Mouse (Mus musculus) lung, adult 18-20 months (tissue): ENCODE data around the gene Wasl.
A peak's percentile ranks its signal among the peaks of the same experiment; 100 is the strongest.

ENCODE experiments used
- DNase-seq, 2 experiments: peaks; one replicate each; pipeline ENCODE4 v3.0.0; 2022; ENCODE audit warnings: mixed read lengths in 2 of 2

Wasl gene

DNA sequence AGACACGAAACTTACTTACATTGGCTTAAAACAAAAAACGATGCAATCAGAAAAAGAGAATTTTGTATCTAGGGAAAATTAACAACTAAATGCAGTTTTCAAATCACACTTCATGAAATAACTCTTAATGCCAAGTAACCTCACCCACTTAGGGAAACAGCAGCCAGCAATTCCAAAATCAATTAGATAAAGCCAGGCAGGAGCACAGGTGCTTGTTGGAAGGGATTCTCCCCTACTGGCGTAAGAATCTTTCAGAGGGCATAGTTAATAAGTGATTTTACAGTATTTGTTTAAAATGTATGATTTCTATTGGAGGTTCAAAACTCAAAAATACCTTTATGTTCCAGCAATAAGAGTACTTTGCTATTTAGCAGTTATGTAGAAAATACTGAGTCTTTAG is 21.8 kb downstream of the Wasl start:
- no peak for DNase-seq

DNA sequence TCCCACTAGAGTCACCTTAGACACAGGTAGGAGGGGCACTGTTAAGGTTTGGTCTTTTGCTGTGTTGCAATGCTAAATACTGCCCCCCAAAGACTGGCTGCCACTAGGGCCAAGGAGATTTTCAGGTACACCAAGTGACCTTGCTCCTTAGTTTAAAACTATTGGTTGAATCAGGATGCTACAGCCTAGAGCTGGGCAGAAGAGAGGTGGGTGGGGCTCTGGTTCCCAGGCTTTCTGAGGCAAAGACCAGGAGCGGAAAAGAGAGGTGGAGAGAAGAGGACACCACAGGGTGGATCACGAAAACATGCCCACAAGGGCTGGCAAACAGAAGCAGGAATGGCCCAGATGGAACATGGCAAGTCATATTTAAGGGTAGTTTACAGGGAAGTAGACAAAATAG is 22.6 kb downstream of the Wasl start:
- DNase-seq: no peak

DNA sequence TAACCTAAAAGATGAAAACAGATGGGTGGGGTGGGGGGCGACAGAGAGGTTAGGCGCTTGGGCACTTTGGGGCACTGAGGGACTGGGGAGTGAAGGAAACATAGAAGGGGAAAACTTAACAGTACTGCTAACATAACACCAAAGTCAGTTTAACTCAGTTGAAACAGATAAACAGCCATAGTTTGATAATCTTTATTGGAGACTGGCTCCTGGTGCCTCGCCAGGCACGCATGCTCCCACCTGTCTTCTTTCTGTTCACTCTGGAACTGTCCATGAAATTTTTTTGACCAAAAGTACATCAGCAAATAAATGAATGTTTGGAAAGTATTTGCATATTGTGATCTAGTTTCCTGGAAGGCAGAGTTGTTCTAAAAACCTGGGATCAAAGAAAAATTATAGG is 23.5 kb downstream of the Wasl start:
- no peak for DNase-seq

DNA sequence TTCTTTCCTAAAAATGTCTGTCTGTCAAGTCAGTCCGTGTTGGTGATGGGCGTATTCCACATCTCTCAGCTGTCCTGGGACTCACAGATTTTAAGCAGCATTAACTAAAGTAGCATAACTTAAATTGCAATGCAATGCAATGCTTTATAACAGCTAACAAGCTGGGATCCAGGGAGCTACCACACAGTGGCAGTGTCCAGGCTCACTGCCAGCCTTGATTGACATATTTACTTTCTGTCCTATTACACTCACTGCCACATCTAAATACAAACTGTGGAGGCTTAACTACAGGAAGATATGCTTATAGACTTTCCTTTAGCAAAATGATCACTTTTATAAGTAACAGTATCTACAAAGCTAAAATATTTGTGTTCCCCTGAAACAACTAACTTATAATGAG is 29.0 kb downstream of the Wasl start:
- no peak for DNase-seq

DNA sequence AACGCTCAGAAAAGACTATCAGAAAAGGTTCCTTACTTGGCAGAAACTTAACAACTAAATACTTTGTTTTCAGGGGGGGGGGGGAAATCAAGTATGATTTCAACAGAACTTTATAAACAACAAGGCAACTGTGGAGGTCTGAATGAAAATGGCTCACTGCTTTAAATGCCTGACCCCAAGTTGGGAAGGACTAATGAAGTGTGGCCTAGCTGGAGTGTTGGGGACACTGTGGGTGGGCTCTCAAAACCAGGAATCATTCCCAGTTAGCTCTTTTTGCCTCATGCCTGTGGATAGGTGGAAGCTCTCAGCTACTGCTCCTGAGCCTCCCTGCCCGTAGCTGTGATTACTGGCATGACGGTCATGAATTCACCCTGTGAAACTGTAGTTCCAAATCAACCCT is 30.7 kb downstream of the Wasl start:
- DNase-seq: no peak

DNA sequence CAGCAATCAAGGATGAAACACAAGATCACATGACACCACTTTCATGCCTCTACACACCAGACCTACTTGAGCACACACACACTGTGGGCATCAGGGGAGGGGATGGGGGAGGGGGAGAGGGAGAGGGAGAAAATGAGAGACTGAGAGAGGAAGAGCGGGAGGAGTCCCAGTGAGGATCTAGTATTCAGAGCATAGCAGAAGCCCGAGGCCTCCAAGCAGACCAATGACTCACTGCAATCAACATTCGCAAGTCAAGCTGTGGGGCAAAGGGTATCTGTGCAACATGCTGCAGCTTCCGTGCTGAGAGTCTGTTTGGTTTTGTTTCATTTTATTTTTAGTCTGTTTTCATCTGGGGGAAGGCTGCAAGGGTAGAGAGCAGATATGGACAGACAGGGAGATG is 32.7 kb downstream of the Wasl start:
- DNase-seq: no peak

DNA sequence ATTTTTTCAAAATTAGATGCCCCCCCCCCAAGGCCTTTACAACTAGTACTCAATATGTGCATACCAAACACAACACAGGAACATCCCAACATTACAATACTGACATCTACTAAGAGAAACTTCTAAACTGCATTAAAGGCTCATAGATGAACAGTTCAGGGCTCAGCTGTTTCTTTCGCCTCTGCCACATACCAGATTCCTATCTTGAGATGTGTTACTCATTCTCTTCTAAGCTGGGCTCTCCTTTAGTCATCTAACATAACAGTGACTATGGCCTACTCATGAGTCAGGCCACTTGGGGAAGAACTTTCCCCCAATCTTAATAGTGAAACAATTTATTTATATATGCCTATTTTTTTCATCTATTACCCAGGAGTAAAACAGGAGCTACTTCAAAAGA is 36.3 kb downstream of the Wasl start:
- DNase-seq: no peak

DNA sequence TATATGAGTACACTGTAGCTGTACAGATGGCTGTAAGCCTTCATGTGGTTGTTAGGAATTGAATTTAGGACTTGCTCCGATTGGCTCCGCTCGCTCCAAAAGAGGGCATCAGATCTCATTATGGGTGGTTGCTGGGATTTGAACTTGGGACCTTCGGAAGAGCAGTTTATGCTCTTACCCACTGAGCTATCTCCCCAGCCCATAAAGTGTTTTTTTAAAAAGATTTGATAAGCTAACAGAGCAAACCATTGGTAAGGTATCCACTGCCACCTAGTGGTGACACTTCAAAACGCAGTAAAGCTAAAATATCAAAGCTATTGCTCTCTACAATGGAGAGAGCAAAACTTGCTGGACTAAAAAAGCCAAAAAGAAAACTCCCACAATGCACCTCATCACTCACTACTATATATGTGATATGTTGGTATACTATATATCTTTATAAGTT is 37.2 kb downstream of the Wasl start:
- peak in 1 of 2 experiments; percentile 50 for DNase-seq

DNA sequence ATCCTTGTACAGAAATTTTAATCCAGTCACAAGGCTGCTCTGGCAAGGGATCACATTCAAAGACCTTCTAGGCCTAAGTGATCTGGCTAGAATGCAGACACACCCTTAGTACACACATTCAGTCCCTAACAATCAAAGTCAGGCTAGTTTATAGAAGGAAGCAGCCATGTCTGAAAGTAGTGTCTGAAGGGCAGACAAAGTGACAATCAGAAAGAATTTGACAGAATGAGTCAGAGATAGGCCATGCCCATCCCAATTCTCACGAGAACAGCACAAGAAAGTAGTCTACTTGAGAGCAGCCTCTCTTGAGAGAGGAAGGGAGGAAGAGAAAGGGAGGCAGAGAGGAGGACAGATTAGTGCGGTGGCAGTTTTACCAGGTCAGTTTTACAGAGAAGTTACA is 42.7 kb downstream of the Wasl start:
- DNase-seq: no peak

DNA sequence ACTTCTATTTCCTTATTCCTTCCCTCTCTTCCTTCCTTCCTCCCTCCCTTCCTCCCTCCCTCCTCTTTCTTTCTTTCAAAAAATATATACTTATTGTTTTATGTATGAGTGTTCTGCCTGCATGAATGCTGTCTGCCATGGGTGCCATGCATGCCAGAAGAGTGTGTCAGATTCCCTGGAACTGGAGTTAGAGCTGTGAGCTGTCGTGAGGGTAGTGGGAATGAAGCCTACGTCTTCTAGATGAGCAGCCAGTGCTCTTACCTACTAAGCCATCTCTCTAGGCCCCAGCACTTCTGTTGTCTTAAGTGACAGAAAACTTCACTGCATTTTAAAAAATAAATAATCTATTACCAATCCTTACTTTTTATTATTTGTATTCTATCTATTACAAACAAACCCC is 43.9 kb downstream of the Wasl start:
- DNase-seq: no peak

DNA sequence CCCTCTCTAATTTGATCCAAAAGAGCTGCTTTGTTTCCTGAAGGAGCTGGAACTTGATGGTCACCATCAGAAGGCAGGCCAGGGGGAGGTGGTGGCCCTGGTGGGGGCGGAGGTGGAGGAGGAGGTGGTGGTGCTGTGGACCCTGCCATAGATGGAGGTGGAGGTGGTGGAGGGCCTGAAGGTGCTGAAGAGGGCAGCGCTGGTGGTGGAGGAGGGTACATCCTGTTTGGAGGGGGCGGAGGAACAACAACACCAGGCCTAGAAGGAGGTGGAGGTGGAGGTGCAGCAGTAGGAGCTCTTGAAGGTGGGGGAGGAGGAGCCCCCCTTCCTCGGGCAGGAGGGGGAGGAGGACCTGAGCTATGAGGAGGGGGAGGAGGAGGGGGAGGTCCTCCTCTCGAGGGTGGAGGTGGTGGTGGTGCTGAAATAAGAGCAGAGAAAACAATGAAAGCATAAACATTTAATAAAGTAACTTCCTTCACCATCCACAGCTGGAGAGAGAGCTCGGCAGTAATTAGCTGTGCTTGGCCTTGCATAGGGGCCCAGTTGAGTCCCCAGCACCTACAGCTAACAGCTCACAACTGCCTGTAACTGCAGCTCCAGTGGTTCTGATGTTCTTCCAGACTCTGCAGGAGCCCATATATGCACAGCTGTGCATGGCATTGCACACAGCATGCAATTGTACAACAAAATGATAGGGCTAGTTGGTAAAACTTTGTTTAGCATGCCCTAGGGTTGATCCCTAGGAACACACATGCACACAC is 45.3 kb downstream of the Wasl start:
- DNase-seq: no peak

DNA sequence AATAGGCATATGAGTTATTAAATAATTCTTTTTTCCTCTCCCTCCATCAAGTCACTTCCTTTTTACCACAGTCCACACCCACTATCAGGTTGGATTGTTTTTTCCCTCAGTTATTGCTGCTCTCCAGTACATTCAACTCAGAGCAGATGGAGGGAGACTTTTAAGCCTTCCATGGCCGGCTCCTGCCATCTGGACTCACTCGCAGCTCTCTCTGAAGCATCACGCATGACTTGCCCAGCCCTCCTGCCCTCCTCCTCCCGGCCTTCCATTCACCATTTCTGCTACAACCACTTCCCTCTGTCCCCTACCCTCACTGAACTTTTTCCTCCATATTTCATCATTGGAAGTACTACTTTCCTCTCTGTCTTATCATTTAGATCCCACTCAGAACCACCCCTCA is 48.1 kb downstream of the Wasl start:
- DNase-seq: no peak

DNA sequence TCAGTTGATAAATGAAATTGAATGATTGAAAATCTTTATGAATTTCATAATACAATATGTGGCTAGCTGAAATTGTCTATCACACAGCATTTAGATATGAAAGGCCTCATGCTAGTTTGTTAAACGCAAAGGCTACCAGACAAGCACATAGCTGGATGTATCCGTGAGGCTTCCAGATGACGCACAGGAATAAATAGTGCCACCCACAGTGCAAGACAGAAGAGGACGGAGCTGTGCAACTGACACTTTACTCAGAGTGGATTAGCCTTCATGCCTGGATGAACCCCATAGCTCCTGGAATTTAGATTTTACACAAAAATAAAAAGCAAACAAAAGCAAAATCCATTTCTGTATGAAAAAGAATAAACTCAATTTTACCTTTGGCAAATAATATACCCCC is 50.9 kb downstream of the Wasl start:
- DNase-seq: no peak

DNA sequence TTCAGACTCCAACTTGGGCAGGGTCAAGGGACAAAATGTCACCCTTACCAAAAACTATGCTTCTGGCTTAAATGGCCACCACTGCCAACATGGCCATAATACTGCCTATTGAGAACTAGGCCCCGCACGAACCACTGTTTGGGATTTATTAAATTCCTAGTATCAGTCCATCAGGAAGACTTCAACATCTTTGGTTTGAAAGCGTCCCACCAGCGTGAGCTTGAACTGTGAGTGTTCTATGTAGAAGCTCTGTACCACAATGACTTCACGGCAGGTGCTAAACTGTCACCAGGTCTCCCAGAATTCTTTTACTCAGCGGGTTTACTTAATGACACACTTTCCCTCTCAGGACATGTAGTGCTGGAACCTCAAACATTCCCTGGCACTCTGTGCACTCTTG is 51.5 kb downstream of the Wasl start:
- DNase-seq: no peak

DNA sequence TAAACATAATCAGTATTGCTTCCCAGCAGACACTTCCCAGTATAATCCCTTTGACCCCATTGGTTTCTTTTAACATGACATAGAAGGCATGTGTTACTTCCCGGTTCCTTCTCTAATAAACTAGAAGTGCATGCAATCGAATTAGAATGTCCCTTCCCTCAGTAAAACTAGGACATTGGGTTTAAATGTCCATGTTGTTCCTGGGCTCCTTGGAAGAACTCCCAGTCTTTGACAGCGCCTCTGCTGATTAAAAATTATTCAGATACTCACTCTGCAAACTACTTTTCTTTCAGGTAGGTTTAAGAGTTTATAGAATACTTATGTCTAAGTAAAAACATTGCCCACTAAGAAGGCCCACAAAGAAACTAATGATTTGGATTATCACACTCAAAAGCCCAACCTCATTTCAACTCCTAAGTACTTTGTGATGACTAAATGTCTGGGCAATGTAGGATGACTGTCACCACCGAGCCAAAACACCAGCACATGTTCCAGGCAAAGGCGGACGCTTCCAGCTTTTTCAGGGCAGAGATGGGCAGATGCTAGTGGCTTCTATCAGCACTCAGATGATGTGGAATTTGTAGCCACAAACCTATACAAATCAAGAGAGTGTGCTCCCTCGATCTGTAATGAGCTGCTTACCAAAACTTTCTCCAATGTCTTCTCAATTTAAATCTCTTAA is 52.6 kb downstream of the Wasl start:
- no peak for DNase-seq

DNA sequence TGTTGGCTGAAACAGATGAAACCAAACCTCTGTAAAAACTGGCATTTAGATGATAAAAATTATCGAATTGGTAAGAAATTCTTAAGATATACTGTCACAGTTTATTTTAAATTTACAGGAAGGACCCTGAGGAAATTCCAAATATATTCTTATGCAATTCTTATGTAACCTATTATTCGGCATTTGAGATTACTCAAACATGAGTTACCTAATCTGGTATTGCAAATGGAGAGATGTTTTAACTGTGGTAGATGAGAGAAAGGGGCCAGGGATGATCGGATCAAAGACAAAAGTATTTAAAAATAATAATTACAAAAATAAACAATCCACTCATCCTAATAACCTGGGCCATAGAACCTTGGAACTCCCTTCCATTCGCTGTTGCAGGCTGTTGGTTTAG is 54.5 kb downstream of the Wasl start:
- DNase-seq: no peak

DNA sequence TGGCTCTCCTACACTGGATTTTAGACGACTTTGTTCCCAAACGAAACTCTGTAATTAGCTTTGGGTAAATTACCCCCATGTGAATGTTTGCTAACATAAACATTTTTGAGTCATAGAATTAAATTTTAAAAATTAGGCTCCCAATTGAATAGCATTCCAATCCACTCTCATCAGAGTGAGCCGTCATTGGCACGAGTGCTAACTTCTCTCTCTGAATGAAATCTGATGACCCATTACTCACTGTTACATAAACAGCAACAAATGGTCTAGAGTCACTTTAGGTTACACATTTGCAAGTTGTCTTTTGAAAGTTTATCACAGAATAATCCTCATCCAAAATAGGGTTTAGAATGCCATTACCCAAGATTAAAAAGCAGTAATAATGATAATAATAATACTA is 55.3 kb downstream of the Wasl start:
- no peak for DNase-seq

DNA sequence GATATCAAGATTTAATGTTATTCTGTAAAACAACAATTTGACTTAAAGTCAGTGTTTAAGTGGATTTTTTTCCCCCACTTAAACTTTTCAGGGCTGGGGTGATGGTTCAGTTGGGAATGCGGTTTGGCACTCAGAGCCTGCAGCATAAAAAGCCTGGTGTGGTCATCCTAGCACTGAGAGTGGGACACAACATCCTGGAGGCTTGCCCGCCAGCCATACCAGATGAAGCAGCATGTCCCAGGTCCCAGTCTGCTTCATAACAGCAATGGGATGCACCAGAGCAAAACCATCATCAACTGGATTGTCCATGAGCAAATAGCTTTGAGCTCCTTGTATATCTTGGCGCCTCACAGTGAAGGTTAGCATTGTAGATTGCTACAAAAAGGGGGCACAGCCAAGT is 56.1 kb downstream of the Wasl start:
- no peak for DNase-seq

DNA sequence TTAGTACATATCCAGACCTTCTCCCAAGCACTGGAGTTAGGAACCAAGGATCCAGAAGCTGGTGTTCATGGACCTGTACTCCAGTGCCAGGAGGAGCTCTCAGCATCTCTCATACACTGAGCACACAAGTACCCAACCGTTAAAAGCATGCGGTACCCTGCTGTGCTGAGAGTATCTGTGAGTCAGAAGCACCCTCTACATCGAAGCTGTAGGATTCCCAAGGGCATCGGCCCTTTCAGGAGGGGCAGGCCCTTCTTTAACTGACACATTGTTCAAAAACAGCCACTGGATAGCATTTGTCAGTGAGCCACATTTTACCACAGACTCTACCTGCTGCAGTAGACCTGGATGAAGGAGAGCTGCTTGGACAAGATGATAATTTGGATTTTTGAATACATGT is 56.7 kb downstream of the Wasl start:
- DNase-seq: no peak

DNA sequence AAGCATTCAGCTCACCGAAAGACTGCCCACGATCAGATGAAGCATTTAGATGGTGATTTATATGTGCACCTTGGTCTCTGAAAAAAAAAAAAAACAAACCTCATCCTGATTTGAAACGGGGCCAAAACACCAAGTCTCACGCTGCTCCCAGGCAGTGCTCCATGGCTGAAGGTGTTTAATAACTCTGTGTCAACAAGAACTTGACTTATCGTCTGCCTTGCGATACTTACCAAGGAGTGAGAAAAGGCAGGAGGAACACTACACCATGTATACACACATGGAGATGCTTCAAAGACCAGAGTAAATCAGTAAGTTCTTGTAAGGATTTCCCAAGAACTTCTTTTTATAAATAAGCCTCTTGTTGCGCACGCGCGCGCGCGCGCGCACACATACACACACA is 57.3 kb downstream of the Wasl start:
- DNase-seq: no peak

DNA sequence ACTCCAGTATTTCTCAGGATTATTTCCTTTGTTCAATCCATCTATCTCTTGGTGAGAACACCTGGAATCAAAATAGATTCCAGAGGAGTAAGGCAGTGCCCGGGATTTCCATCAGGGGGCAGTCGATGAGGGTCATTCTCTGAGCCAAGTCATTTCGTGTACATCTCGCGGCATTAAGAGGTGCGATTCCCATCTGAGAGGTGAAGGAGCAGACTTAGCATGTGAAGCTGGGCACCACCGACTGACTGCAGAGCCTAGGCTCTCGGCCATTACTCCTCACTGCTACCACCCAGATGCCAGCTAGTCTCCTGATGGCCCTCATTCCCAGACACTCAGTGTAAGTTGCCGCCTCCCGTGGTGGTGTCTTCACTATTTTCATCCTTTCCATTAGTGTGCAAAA is 58.3 kb downstream of the Wasl start:
- no peak for DNase-seq

DNA sequence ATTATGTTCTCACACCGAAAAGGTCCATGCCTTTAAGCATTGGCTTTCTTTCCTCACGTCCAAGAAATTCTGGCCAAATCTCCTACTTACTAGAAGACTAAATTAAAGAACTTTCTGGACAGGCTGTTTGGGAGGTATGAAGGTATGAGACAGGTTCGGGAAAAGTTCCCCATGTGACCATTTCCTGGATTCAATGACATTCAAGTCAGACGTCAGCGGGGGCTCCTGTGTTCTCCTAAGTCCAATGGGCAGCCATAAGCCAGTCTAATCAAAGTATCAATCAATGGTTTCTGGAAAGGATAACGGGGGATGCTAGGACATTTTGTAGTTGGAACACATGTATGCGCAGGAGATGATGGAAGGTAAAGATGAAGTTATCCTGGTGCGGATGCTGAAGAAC is 59.2 kb downstream of the Wasl start:
- no peak for DNase-seq

DNA sequence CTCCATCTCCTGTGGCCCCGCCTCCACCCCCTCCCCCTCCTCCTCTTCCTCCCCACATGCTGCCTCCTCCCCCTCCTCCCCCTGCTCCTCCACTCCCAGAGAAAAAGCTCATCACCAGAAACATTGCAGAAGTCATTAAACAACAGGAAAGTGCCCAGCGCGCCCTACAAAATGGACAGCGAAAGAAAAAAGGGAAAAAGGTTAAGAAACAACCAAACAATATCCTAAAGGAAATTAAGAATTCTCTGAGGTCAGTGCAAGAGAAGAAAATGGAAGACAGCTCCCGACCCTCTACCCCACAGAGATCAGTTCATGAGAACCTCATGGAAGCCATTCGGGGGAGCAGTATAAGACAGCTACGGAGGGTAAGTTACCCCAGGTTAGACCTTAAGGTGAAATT is 60.5 kb downstream of the Wasl start:
- DNase-seq: no peak

DNA sequence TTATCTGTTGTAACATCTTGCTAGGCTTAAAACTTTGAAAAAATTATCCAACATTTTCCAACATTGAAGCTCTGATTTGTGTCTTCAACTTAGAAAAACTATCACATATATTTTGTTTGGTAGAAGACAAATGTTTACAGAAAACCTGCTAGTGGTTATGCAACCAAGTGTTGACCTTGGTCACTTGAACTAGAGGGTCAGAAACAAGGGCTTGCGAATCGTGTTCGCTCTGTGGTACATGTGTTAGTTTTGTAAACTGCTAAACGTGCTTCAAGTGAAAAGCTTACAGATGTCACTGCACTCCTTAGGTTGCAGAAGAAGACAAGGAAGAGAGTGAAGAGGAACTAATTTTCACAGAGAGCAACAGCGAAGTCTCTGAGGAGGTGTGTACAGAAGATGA is 61.8 kb downstream of the Wasl start:
- no peak for DNase-seq

DNA sequence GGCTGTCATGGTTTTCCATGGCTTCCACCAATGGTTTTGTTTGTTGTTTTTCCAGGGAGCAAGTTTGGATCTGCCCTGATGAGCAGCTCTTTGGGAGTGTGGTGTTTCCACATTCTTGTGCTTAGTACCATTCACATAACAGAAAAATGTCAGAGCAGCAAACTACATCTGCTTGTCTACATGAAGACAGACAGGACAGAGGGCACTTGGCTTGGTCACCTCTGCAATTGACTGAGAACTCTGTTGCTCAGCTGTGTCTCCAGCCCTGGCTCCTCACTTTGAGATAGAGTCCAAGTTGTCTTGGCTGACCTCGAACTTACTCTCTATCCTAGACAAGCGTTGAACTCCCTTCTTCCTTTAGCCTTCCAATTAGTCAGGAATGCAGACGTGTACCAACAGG is 62.5 kb downstream of the Wasl start:
- no peak for DNase-seq
